In the genomic region with DNA sequence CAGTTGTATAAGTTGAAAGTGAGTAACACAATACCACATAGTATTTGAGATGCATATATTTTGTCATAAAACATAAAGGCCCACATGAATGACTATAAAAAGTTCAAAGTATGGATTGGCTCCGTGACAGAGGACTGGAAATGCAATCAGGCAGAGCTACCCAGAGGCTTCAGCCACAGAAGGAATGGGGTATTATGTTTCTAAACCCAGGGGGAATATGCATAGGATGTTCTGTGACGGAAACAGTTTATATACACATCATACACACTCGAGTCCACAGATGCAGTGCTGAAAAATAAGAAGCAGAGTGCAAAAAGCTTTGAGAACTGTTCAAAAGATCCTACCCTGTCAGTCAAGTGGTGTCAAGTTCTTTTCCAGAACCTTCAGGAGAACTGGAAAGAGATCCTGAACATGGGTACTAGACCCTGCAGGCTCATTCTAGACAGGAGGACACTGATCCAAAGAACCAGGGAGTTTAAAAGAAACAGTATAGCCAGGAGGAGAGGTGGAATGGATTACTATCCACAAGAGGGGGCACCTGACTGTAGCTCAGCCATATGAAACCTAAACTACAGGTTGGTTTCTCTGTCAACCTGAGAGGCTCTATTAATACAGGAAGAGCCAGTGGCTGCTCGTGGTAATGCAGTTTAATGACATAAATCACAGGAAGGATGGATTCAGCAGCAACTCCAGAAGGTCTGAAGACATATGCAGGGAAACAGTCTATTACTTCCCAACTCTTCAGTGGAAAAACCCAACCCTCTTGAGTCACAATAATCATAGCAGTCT, we compare ENCODE assay signal across 14 mouse cellular contexts.
DNase-seq lines count a peak whose midpoint lies in the region; ATAC-seq and TF ChIP-seq lines count a peak whose summit lies in the region.
"Had no signal": no experiment of that assay in that cellular context is flagged by ENCODE, and none has a peak within 500 bp of the region (broad histone marks: within the 10 kb centered on the region; RNA-seq: fewer than 3 reads in every experiment).

No protein-coding gene starts in this region.

- ATAC-seq in kidney, postnatal 0 days (replicated peaks; ENCODE audit: low FRiP score, low read depth) = no peak
- no peak for ATAC-seq in kidney, embryonic 16.5 days (ENCODE audit: low FRiP score, low TSS enrichment)
- ATAC-seq in limb, embryonic 14.5 days (ENCODE audit: low FRiP score, low read depth) = peak; percentile 80
- ATAC-seq: forebrain, embryonic 16.5 days had no signal

- WGBS in kidney, postnatal 0 days = 33% methylated on average over 4 of the region's 4 CpGs
- 42% methylated on average over 4 of the region's 4 CpGs for WGBS in kidney, embryonic 16.5 days
- 23% methylated on average over 4 of the region's 4 CpGs for WGBS in limb, embryonic 14.5 days

- TF ChIP-seq CTCF in kidney, postnatal 0 days (IDR thresholded peaks at IDR 0.05; ENCODE audit: low read depth) = peak; percentile 59

- H3K27me3 ChIP-seq in kidney, postnatal 0 days (ENCODE audit: insufficient read depth, low read length) = no peaks in the 10 kb centered on the region
- no peaks in the 10 kb centered on the region for H3K27me3 ChIP-seq in kidney, embryonic 16.5 days (ENCODE audit: insufficient read depth, low read length)
- H3K27me3 ChIP-seq in limb, embryonic 14.5 days (ENCODE audit: control insufficient read depth, insufficient read depth, low read length) = no peaks in the 10 kb centered on the region
- H3K27me3 ChIP-seq: hindbrain, embryonic 15.5 days had no signal

- H3K36me3 ChIP-seq in kidney, postnatal 0 days (ENCODE audit: insufficient read depth, low read length) = no peaks in the 10 kb centered on the region
- H3K36me3 ChIP-seq in kidney, embryonic 16.5 days (ENCODE audit: insufficient read depth, low read length) = no peaks in the 10 kb centered on the region
- no peaks in the 10 kb centered on the region for H3K36me3 ChIP-seq in limb, embryonic 14.5 days (ENCODE audit: control insufficient read depth, insufficient read depth, low read length)
- H3K36me3 ChIP-seq: hindbrain, embryonic 15.5 days had no signal

- H3K9ac ChIP-seq in kidney, postnatal 0 days (ENCODE audit: low read depth, low read length) = no peak overlapping the region
- no peak overlapping the region for H3K9ac ChIP-seq in kidney, embryonic 16.5 days (replicated peaks; ENCODE audit: low read length)
- H3K9ac ChIP-seq in limb, embryonic 14.5 days (ENCODE audit: low read depth, low read length, severe bottlenecking) = no peak overlapping the region
- H3K9ac ChIP-seq: hindbrain, embryonic 15.5 days; lung, embryonic 14.5 days had no signal

- H3K4me3 ChIP-seq in kidney, postnatal 0 days (replicated peaks; ENCODE audit: low read depth, low read length) = no peak overlapping the region
- no peak overlapping the region for H3K4me3 ChIP-seq in kidney, embryonic 16.5 days (ENCODE audit: low read length)
- no peak overlapping the region for H3K4me3 ChIP-seq in limb, embryonic 14.5 days (replicated peaks; ENCODE audit: low read length)
- H3K4me3 ChIP-seq: hindbrain, embryonic 15.5 days had no signal

- DNase-seq in kidney, postnatal 0 days (ENCODE audit: low spot score) = peak; percentile 38
- peak; percentile 48 for DNase-seq in CD4-positive, CD25-positive, alpha-beta regulatory T cell, adult 2 months (ENCODE audit: low read depth, low spot score)
- DNase-seq in MN1 (ENCODE audit: low spot score) = peak; percentile 12
- DNase-seq in limb, embryonic 14.5 days (ENCODE audit: low spot score) = peak; percentile 70
- DNase-seq in urinary bladder, postnatal 25 days (ENCODE audit: low spot score) = no peak
- no peak for DNase-seq in embryo, embryonic 10.5 days (ENCODE audit: low spot score)
- DNase-seq: cerebellum, adult 11-12 months; gastrocnemius, postnatal 25 days; lung, embryonic 14.5 days; right cerebral cortex, postnatal 25 days; thymus, adult 18-20 months had no signal

- H3K4me2 ChIP-seq in kidney, postnatal 0 days (ENCODE audit: low read length) = no peak overlapping the region
- H3K4me2 ChIP-seq in kidney, embryonic 16.5 days (replicated peaks; ENCODE audit: low read depth, low read length) = no peak overlapping the region
- no peak overlapping the region for H3K4me2 ChIP-seq in limb, embryonic 14.5 days (replicated peaks; ENCODE audit: low read depth, low read length, severe bottlenecking)
- H3K4me2 ChIP-seq: hindbrain, embryonic 15.5 days; lung, embryonic 14.5 days had no signal

- no peak for TF ChIP-seq POLR2A in limb, embryonic 14.5 days (IDR thresholded peaks at IDR 0.05; ENCODE audit: borderline replicate concordance, extremely low read depth, insufficient read depth, insufficient read length)

- H3K27ac ChIP-seq in kidney, postnatal 0 days = no peak overlapping the region
- no peak overlapping the region for H3K27ac ChIP-seq in kidney, embryonic 16.5 days (ENCODE audit: low read length)
- 0 out of 2 replicates have a peak overlapping the region, but pooled peaks have one; percentile 9 for H3K27ac ChIP-seq in limb, embryonic 14.5 days (replicated peaks; ENCODE audit: low read depth, low read length)
- H3K27ac ChIP-seq: hindbrain, embryonic 15.5 days had no signal

- no peaks in the 10 kb centered on the region for H3K9me3 ChIP-seq in kidney, postnatal 0 days (replicated peaks; ENCODE audit: low read length)
- 0 out of 2 replicates have a peak, but pooled peaks cover 3% of the 10 kb centered on the region for H3K9me3 ChIP-seq in kidney, embryonic 16.5 days (ENCODE audit: low read length)
- H3K9me3 ChIP-seq in limb, embryonic 14.5 days (ENCODE audit: control insufficient read depth, low read length) = no peaks in the 10 kb centered on the region
- H3K9me3 ChIP-seq: hindbrain, embryonic 15.5 days had no signal

- no peaks in the 10 kb centered on the region for H3K4me1 ChIP-seq in kidney, postnatal 0 days (replicated peaks; ENCODE audit: insufficient read depth, low read length)
- H3K4me1 ChIP-seq in kidney, embryonic 16.5 days (ENCODE audit: insufficient read depth, low read length) = no peaks in the 10 kb centered on the region
- 0 out of 2 replicates have a peak, but pooled peaks cover 4% of the 10 kb centered on the region for H3K4me1 ChIP-seq in limb, embryonic 14.5 days (ENCODE audit: control insufficient read depth, insufficient read depth, low read length)
- H3K4me1 ChIP-seq: hindbrain, embryonic 15.5 days had no signal

Comparison
In these comparisons a context has a peak if more than half of its experiments do, and no peak if none do; other contexts are left out.
1. DNase-seq: peak in kidney, postnatal 0 days (single experiment), CD4-positive, CD25-positive, alpha-beta regulatory T cell, adult 2 months (single experiment), MN1 (single experiment) and limb, embryonic 14.5 days (single experiment); none in urinary bladder, postnatal 25 days (single experiment) and embryo, embryonic 10.5 days (single experiment).